Mouse (Mus musculus) limb, embryonic 13.5 days (tissue): Measurements from ENCODE around the gene Armc10. TPM values are rescaled to one million over a fixed set of nuclear protein-coding genes. Genes with fewer than 3 reads are reported as not detected.
"Not testable (repeated sequence)": the region's sequence is repeated elsewhere in the genome, so short reads cannot be mapped to it uniquely, and the experiment has no call there.

Experiments
- ATAC-seq: fragments of 200-750 bp; cut with Nextera tagmentation; 2 replicates; pipeline ENCODE4 v1.8.0; 2017; ENCODE audit warnings: low read depth, moderate number of reproducible peaks, moderate TSS enrichment; ENCODE audit not compliant: low FRiP score
- H3K27ac ChIP-seq: fragments of 300-500 bp; sonication (generic); 2 replicates; pipeline ENCODE4 v1.5.1; 2015; ENCODE audit warnings: inconsistent platforms, mild to moderate bottlenecking, moderate library complexity
- H3K27me3 ChIP-seq: fragments of 300-500 bp; sonication (generic); 2 replicates; pipeline ENCODE4 v1.6.1; 2015; ENCODE audit warnings: mild to moderate bottlenecking, inconsistent platforms
- H3K36me3 ChIP-seq: fragments of 300-500 bp; sonication (generic); 2 replicates; pipeline ENCODE4 v1.6.1; 2015; ENCODE audit warnings: inconsistent platforms, mild to moderate bottlenecking, moderate library complexity
- H3K4me1 ChIP-seq: fragments of 300-500 bp; sonication (generic); 2 replicates; pipeline ENCODE4 v1.6.1; 2015; ENCODE audit warnings: inconsistent platforms
- H3K4me2 ChIP-seq: fragments of 300-500 bp; sonication (generic); replicated peaks from 2 replicates; pipeline ENCODE4 v1.6.1; 2015; ENCODE audit warnings: inconsistent platforms, mild to moderate bottlenecking, moderate library complexity
- H3K4me3 ChIP-seq: fragments of 300-500 bp; sonication (generic); 2 replicates; pipeline ENCODE4 v1.5.1; 2015; ENCODE audit warnings: moderate library complexity, mild to moderate bottlenecking, inconsistent platforms
- H3K9ac ChIP-seq: fragments of 300-500 bp; sonication (generic); 2 replicates; pipeline ENCODE4 v1.6.1; 2015; ENCODE audit warnings: mild to moderate bottlenecking, inconsistent platforms
- H3K9me3 ChIP-seq: fragments of 300-500 bp; sonication (generic); 2 replicates; pipeline ENCODE4 v1.6.1; 2016; ENCODE audit warnings: inconsistent platforms
- WGBS: fragments of 180-500 bp; shearing (Covaris S2); methylation state at CpG from one replicate; pipeline ENCODE4 v1.1.7; 2015; 5-methylcytosine and 5-hydroxymethylcytosine counted together
- polyA plus RNA-seq: library from polyadenylated mRNA; unstranded; fragments of >200 nt; fragmentation: Nextera tagmentation; extraction: Ambion mirVana; gene quantifications from 2 replicates; pipeline ENCODE4 v1.2.1, GENCODE M21; 2015

Armc10 gene
- 54.4 TPM in 2 replicates for polyA plus RNA-seq

- peak within 1 kb of the TSS; percentile 82 for H3K4me3 ChIP-seq
- H3K27me3 ChIP-seq: peaks cover 22% of the 10 kb centered on the region
- peaks cover 14% of the 10 kb centered on the region for H3K4me1 ChIP-seq
- peak within 1 kb of the TSS; percentile 82 for H3K27ac ChIP-seq
- H3K9me3 ChIP-seq: no peaks in the 10 kb centered on the region
- WGBS: under 1% methylated on average over 35 of the region's 40 CpGs
- peak; percentile 99 for ATAC-seq
- peak within 1 kb of the TSS; percentile 84 for H3K4me2 ChIP-seq
- H3K9ac ChIP-seq: peak within 1 kb of the TSS; percentile 84
- H3K36me3 ChIP-seq: peaks cover 27% of the 10 kb centered on the region
Measured at GRCm38 (mm10) chr5:21645439-21646132, at the start of gene Armc10, which contains the start of gene Fbxl13. Gene Armc10, plus strand, starts transcription at chr5:21645813. Gene Fbxl13, minus strand, starts transcription at chr5:21645634.

- WGBS: 73% methylated on average over 2 of the region's 2 CpGs
- not testable (repeated sequence) for ATAC-seq, H3K36me3 ChIP-seq, H3K27me3 ChIP-seq, H3K9me3 ChIP-seq, H3K4me2 ChIP-seq, H3K9ac ChIP-seq, H3K27ac ChIP-seq, H3K4me3 ChIP-seq, H3K4me1 ChIP-seq
Measured at GRCm38 (mm10) chr5:21599536-21599935, 46.1 kb upstream of the Armc10 start.

GRCm38 (mm10) chr5:21599961-21600360, 45.7 kb upstream of the Armc10 start:
- ATAC-seq: no peak
- Histone ChIP-seq H3K4me3 (no peak overlapping the region), H3K36me3 (no peaks in the 10 kb centered on the region), H3K9me3 (no peaks in the 10 kb centered on the region), H3K4me2 (no peak overlapping the region), H3K27ac (no peak overlapping the region), H3K27me3 (no peaks in the 10 kb centered on the region), H3K9ac (no peak overlapping the region), H3K4me1 (no peaks in the 10 kb centered on the region)
- 96% methylated on average over 4 of the region's 4 CpGs for WGBS

GRCm38 (mm10) chr5:21605936-21606335, 39.7 kb upstream of the Armc10 start:
- H3K4me2 ChIP-seq: no peak overlapping the region
- no peak overlapping the region for H3K4me3 ChIP-seq
- H3K27ac ChIP-seq: no peak overlapping the region
- no peaks in the 10 kb centered on the region for H3K9me3 ChIP-seq
- H3K9ac ChIP-seq: no peak overlapping the region
- WGBS: 76% methylated on average over 6 of the region's 6 CpGs
- no peak for ATAC-seq
- H3K36me3 ChIP-seq: no peaks in the 10 kb centered on the region
- no peaks in the 10 kb centered on the region for H3K27me3 ChIP-seq
- peaks cover 14% of the 10 kb centered on the region for H3K4me1 ChIP-seq

- peak; percentile 15; the same call in 1 of the 2 replicates for ATAC-seq
- Histone ChIP-seq H3K9ac (no peak overlapping the region), H3K36me3 (no peaks in the 10 kb centered on the region), H3K4me1 (peaks cover 14% of the 10 kb centered on the region), H3K4me3 (no peak overlapping the region), H3K4me2 (no peak overlapping the region), H3K27ac (peak overlapping the region; percentile 65; the same call in 1 of the 2 replicates), H3K9me3 (no peaks in the 10 kb centered on the region), H3K27me3 (no peaks in the 10 kb centered on the region)
- 49% methylated on average over 12 of the region's 12 CpGs for WGBS
Measured at GRCm38 (mm10) chr5:21608311-21609304, 37.0 kb upstream of the Armc10 start.

GRCm38 (mm10) chr5:21610996-21611395, 34.6 kb upstream of the Armc10 start:
- no peak for ATAC-seq
- Histone ChIP-seq H3K4me1 (peaks cover 14% of the 10 kb centered on the region), H3K4me2 (no peak overlapping the region), H3K9ac (no peak overlapping the region), H3K36me3 (no peaks in the 10 kb centered on the region), H3K4me3 (no peak overlapping the region), H3K9me3 (no peaks in the 10 kb centered on the region), H3K27me3 (no peaks in the 10 kb centered on the region), H3K27ac (no peak overlapping the region)
- 65% methylated on average over 3 of the region's 3 CpGs for WGBS

- H3K4me2 ChIP-seq, H3K27me3 ChIP-seq, H3K4me3 ChIP-seq, H3K36me3 ChIP-seq, H3K4me1 ChIP-seq, H3K27ac ChIP-seq, ATAC-seq, H3K9ac ChIP-seq, H3K9me3 ChIP-seq: not testable (repeated sequence)
- WGBS: 94% methylated on average over 11 of the region's 11 CpGs
Measured at GRCm38 (mm10) chr5:21614299-21614698, 31.3 kb upstream of the Armc10 start.

GRCm38 (mm10) chr5:21616450-21617009, 29.1 kb upstream of the Armc10 start:
- no peaks in the 10 kb centered on the region for H3K9me3 ChIP-seq
- ATAC-seq: no peak
- no peak overlapping the region for H3K9ac ChIP-seq
- H3K36me3 ChIP-seq: no peaks in the 10 kb centered on the region
- no peaks in the 10 kb centered on the region for H3K4me1 ChIP-seq
- H3K27me3 ChIP-seq: no peaks in the 10 kb centered on the region
- WGBS: 74% methylated on average over 3 of the region's 3 CpGs
- H3K27ac ChIP-seq: no peak overlapping the region
- no peak overlapping the region for H3K4me3 ChIP-seq
- H3K4me2 ChIP-seq: no peak overlapping the region

GRCm38 (mm10) chr5:21625916-21626315, 19.7 kb upstream of the Armc10 start:
- Histone ChIP-seq H3K36me3 (no peaks in the 10 kb centered on the region), H3K9me3 (no peaks in the 10 kb centered on the region), H3K27ac (no peak overlapping the region), H3K4me1 (no peaks in the 10 kb centered on the region), H3K4me3 (no peak overlapping the region), H3K9ac (no peak overlapping the region), H3K4me2 (no peak overlapping the region), H3K27me3 (no peaks in the 10 kb centered on the region)
- ATAC-seq: no peak

GRCm38 (mm10) chr5:21640961-21641360, 4.7 kb upstream of the Armc10 start:
- Histone ChIP-seq H3K9ac (no peak overlapping the region), H3K36me3 (no peaks in the 10 kb centered on the region), H3K4me2 (no peak overlapping the region), H3K27ac (no peak overlapping the region), H3K9me3 (no peaks in the 10 kb centered on the region), H3K27me3 (peaks cover 22% of the 10 kb centered on the region), H3K4me1 (peaks cover 13% of the 10 kb centered on the region), H3K4me3 (no peak overlapping the region)
- 0% methylated on average over 1 of the region's 1 CpGs for WGBS
- ATAC-seq: no peak

GRCm38 (mm10) chr5:21643606-21644005, 2.0 kb upstream of the Armc10 start:
- WGBS: 16% methylated on average over 1 of the region's 1 CpGs
- no peak for ATAC-seq
- Histone ChIP-seq H3K4me3 (no peak overlapping the region), H3K27ac (no peak overlapping the region), H3K4me1 (peaks cover 25% of the 10 kb centered on the region), H3K9me3 (no peaks in the 10 kb centered on the region), H3K36me3 (peaks cover 7% of the 10 kb centered on the region), H3K4me2 (no peak overlapping the region), H3K9ac (no peak overlapping the region), H3K27me3 (peaks cover 22% of the 10 kb centered on the region)
